Mouse (Mus musculus) G1E (cell line): ENCODE data around the gene Gm45062.

Experiments
- CTCF ChIP-seq: IDR thresholded peaks from 2 replicates; pipeline ENCODE4 v1.5.1; 2012; ENCODE audit warnings: low read depth, low read length, inconsistent platforms, mixed read lengths
- GATA1 ChIP-seq: IDR thresholded peaks from 2 replicates; pipeline ENCODE4 v1.6.1; 2012; ENCODE audit warnings: borderline replicate concordance, low read length, inconsistent platforms, mixed read lengths
- POLR2AphosphoS5 ChIP-seq: IDR thresholded peaks from 2 replicates; pipeline ENCODE4 v1.6.1; 2012; ENCODE audit warnings: low read depth, low read length, inconsistent platforms; ENCODE audit not compliant: insufficient replicate concordance
- TAL1 ChIP-seq: conservative IDR thresholded peaks from 2 replicates; pipeline ENCODE4 v1.6.1; 2012; ENCODE audit warnings: low read depth, low read length, inconsistent platforms, mixed read lengths

DNA sequence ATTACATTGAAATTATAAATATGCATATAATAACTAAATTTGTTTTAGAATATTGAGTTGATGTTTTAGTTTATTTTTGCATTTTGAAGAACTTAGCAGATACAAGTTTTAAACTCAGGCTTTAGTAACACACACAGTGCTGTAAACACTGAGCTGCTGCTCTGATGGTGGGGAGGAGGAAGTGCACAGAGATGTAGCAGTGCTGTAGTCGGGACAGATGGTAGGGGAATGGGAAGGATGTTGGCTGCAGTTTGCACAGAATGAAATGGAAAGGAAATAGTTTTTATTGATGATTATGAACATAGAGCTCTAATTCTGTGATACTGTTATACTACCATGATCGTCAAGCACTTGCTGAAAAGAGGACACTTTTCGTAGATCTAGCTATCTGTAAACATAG, 32.2 kb upstream of the Gm45062 start:
- TF ChIP-seq CTCF (no peak), GATA1 (no peak), TAL1 (no peak), POLR2AphosphoS5 (no peak)
